Mouse (Mus musculus): ENCODE measurements at regions not wholly inside any gene's neighbourhood (a gene's known extent, or its start where the extent isn't known, plus 50 kb on each side); places are given as distances from the start of the nearest gene placed in this dataset.

DNA sequence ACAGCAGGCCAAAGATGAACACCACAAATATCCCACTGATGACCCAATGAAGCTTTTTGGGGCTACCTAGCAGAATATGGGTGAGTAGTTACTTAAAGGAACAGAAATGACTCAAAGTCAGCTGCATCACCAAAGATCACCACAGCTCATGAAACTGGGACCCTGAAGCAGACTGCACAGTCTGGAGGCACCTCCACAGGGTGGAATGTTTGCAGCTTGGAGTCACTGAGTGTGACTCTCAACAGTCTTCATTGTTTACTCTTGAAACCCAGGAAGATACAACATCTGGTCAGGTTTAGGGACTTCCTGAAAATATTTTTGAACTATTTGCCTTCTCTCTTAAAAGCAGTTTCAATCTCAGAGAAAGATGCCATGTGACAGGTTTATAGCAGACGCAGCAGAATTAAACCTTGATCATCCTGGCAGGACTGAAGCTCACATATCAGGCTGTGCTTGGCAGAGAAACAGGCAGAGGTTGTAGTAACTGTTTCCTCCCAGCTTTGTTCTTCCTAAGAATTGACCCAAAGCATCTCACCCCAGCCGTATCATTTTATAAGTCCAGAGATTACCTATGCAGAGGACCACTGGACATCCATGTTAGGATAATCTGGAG, 944.1 kb upstream of the Adgrl4 start:
- H3K36me3 ChIP-seq (ENCODE audit: control insufficient read depth, insufficient read depth, low read length): no peaks in the 10 kb centered on the region
- H3K27me3 ChIP-seq (ENCODE audit: control insufficient read depth, insufficient read depth, low read length): no peaks in the 10 kb centered on the region
- H3K9me3 ChIP-seq (ENCODE audit: control insufficient read depth, low read length): no peaks in the 10 kb centered on the region
- H3K4me2 ChIP-seq (ENCODE audit: low read length): no peak overlapping the region
- H3K27ac ChIP-seq (replicated peaks in 1 of 2; ENCODE audit: control insufficient read depth in 1 of 2, insufficient read depth in 1 of 2, low read depth in 2 of 2, low read length in 2 of 2): no peak overlapping the region
- 75% methylated on average over 2 of the region's 2 CpGs for WGBS
- no peak overlapping the region for H3K4me3 ChIP-seq (ENCODE audit: control insufficient read depth in 1 of 2, insufficient read depth in 1 of 2, low read depth in 1 of 2, low read length in 2 of 2)
- H3K9ac ChIP-seq (ENCODE audit: low read length): no peak overlapping the region
- ATAC-seq (ENCODE audit: insufficient number of reproducible peaks, insufficient read depth, low FRiP score, low read depth): no peak
- no peaks in the 10 kb centered on the region for H3K4me1 ChIP-seq (ENCODE audit: control insufficient read depth in 2 of 2, insufficient read depth in 2 of 2, low read length in 2 of 2)

DNA sequence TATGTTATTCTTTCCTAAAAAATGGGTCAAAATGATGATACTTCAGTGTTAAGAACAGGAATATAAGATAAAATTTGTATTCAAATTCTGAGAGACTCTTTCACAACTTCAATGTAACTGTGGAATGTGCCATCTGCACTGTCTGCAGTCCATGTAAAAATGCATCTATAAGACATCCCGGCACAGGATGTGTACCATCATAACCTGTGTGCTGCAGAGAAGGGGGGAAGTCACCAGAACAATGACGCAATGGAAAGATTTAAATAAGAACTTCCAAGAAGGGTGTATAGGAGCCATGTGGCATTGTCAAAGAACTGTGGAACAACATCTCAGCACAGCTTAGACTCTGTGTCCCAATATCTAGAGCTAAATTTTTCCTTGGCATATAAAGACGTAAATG, 906.7 kb upstream of the Adgrl4 start:
- Histone ChIP-seq H3K9me3 (ENCODE audit: control insufficient read depth, low read length) (no peaks in the 10 kb centered on the region), H3K9ac (ENCODE audit: low read length) (no peak overlapping the region), H3K36me3 (ENCODE audit: control insufficient read depth, insufficient read depth, low read length) (no peaks in the 10 kb centered on the region), H3K4me1 (ENCODE audit: control insufficient read depth in 2 of 2, insufficient read depth in 2 of 2, low read length in 2 of 2) (no peaks in the 10 kb centered on the region), H3K27ac (replicated peaks in 1 of 2; ENCODE audit: control insufficient read depth in 1 of 2, insufficient read depth in 1 of 2, low read depth in 2 of 2, low read length in 2 of 2) (no peak overlapping the region), H3K27me3 (ENCODE audit: control insufficient read depth, insufficient read depth, low read length) (no peaks in the 10 kb centered on the region), H3K4me3 (ENCODE audit: control insufficient read depth in 1 of 2, insufficient read depth in 1 of 2, low read depth in 1 of 2, low read length in 2 of 2) (no peak overlapping the region), H3K4me2 (ENCODE audit: low read length) (no peak overlapping the region)
- WGBS: 86% methylated on average over 3 of the region's 3 CpGs
- ATAC-seq (ENCODE audit: insufficient number of reproducible peaks, insufficient read depth, low FRiP score, low read depth): no peak

DNA sequence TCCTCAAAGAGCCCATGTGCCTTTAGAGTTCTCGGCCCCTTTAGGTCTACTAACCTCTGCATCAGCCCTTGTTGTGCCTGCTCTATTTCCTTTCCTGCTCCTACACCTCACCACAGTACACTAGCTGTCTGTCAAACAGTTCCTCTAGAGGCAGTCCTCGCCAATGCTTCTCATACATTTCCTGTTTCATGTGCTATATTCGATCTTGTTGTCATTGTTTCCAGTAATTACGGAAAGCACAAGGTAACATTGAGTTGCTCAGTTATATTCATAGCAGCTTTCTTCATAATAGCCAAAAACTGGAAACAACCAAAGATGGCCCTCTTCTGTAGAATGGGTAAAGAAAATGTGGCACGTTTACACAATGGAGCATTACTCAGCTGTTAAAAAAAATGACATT, 894.6 kb upstream of the Adgrl4 start:
- no peaks in the 10 kb centered on the region for H3K4me1 ChIP-seq (ENCODE audit: control insufficient read depth in 2 of 2, insufficient read depth in 2 of 2, low read length in 2 of 2)
- no peaks in the 10 kb centered on the region for H3K36me3 ChIP-seq (ENCODE audit: control insufficient read depth, insufficient read depth, low read length)
- no peak overlapping the region for H3K27ac ChIP-seq (replicated peaks in 1 of 2; ENCODE audit: control insufficient read depth in 1 of 2, insufficient read depth in 1 of 2, low read depth in 2 of 2, low read length in 2 of 2)
- H3K9ac ChIP-seq (ENCODE audit: low read length): no peak overlapping the region
- WGBS: 76% methylated on average over 5 of the region's 5 CpGs
- H3K4me2 ChIP-seq (ENCODE audit: low read length): no peak overlapping the region
- no peak for ATAC-seq (ENCODE audit: insufficient number of reproducible peaks, insufficient read depth, low FRiP score, low read depth)
- no peaks in the 10 kb centered on the region for H3K27me3 ChIP-seq (ENCODE audit: control insufficient read depth, insufficient read depth, low read length)
- H3K9me3 ChIP-seq (ENCODE audit: control insufficient read depth, low read length): no peaks in the 10 kb centered on the region
- H3K4me3 ChIP-seq (ENCODE audit: control insufficient read depth in 1 of 2, insufficient read depth in 1 of 2, low read depth in 1 of 2, low read length in 2 of 2): no peak overlapping the region

DNA sequence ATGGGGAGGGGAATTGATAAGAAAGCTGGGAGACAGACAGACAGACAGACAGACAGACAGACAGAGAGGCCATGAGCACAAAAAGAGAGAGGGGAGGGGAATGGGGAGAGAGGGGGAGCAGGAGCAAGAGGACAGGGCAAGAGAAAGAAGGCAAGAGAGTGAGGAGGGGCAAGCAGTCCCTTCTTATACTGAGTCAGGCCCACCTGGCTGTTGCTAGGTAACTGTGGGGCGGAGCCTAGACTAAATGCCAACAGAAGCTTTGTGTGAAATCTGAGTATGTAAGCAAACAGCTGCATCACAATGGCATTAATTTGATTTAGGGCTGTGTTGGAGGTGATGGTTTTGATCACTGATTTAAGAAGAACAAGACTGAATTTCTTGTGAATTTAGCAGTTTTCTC, 849.2 kb upstream of the Adgrl4 start:
- Histone ChIP-seq H3K4me1 (ENCODE audit: control insufficient read depth in 2 of 2, insufficient read depth in 2 of 2, low read length in 2 of 2) (no peaks in the 10 kb centered on the region), H3K36me3 (ENCODE audit: control insufficient read depth, insufficient read depth, low read length) (no peaks in the 10 kb centered on the region), H3K9me3 (ENCODE audit: control insufficient read depth, low read length) (no peaks in the 10 kb centered on the region), H3K9ac (ENCODE audit: low read length) (no peak overlapping the region), H3K4me3 (ENCODE audit: control insufficient read depth in 1 of 2, insufficient read depth in 1 of 2, low read depth in 1 of 2, low read length in 2 of 2) (no peak overlapping the region), H3K4me2 (ENCODE audit: low read length) (no peak overlapping the region), H3K27me3 (ENCODE audit: control insufficient read depth, insufficient read depth, low read length) (no peaks in the 10 kb centered on the region), H3K27ac (replicated peaks in 1 of 2; ENCODE audit: control insufficient read depth in 1 of 2, insufficient read depth in 1 of 2, low read depth in 2 of 2, low read length in 2 of 2) (no peak overlapping the region)
- no peak for ATAC-seq (ENCODE audit: insufficient number of reproducible peaks, insufficient read depth, low FRiP score, low read depth)
- 53% methylated on average over 1 of the region's 1 CpGs for WGBS

GRCm38 (mm10) chr3:150590978-150591377, 846.7 kb upstream of the Adgrl4 start:
- Histone ChIP-seq H3K4me1 (ENCODE audit: control insufficient read depth in 2 of 2, insufficient read depth in 2 of 2, low read length in 2 of 2) (no peaks in the 10 kb centered on the region), H3K27me3 (ENCODE audit: control insufficient read depth, insufficient read depth, low read length) (no peaks in the 10 kb centered on the region), H3K4me3 (ENCODE audit: control insufficient read depth in 1 of 2, insufficient read depth in 1 of 2, low read depth in 1 of 2, low read length in 2 of 2) (no peak overlapping the region), H3K27ac (replicated peaks in 1 of 2; ENCODE audit: control insufficient read depth in 1 of 2, insufficient read depth in 1 of 2, low read depth in 2 of 2, low read length in 2 of 2) (no peak overlapping the region), H3K36me3 (ENCODE audit: control insufficient read depth, insufficient read depth, low read length) (no peaks in the 10 kb centered on the region), H3K9me3 (ENCODE audit: control insufficient read depth, low read length) (no peaks in the 10 kb centered on the region), H3K9ac (ENCODE audit: low read length) (no peak overlapping the region), H3K4me2 (ENCODE audit: low read length) (no peak overlapping the region)
- no peak for ATAC-seq (ENCODE audit: insufficient number of reproducible peaks, insufficient read depth, low FRiP score, low read depth)
- WGBS: 85% methylated on average over 2 of the region's 2 CpGs

DNA sequence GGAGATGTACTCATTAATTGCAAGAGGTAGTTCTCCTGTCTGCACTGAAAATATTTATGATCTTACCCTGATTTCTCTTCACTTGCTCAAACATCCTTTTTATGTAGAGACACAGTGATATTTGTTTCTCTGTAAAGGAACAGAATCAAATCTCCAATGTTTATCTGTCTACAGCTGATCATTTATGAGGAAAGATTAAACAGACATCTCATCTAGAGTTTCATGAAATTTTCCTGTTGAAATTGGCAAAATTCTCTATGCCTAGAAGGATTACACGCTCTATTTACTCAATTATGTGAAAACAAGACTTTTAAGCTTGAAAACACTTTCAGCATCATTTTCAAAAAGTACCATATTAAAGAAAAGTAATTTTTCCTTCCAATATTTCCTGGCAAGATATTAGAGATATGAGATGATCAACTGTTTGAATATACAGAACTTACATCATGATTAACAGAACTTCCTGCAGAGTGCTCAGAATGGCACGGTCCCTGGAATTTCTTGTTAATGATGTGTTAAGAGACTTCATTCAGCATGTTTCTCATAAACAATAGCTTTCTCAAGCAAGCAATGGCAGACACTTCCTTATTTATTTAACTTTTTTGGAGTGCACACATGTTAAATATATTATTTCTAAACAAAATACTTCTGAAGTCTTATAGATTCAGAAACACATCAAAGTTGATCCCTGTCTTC, 834.1 kb upstream of the Adgrl4 start:
- H3K9ac ChIP-seq (ENCODE audit: low read length): no peak overlapping the region
- WGBS: 77% methylated on average over 2 of the region's 2 CpGs
- H3K9me3 ChIP-seq (ENCODE audit: control insufficient read depth, low read length): no peaks in the 10 kb centered on the region
- no peak overlapping the region for H3K27ac ChIP-seq (replicated peaks in 1 of 2; ENCODE audit: control insufficient read depth in 1 of 2, insufficient read depth in 1 of 2, low read depth in 2 of 2, low read length in 2 of 2)
- no peak overlapping the region for H3K4me3 ChIP-seq (ENCODE audit: control insufficient read depth in 1 of 2, insufficient read depth in 1 of 2, low read depth in 1 of 2, low read length in 2 of 2)
- H3K4me2 ChIP-seq (ENCODE audit: low read length): no peak overlapping the region
- no peaks in the 10 kb centered on the region for H3K36me3 ChIP-seq (ENCODE audit: control insufficient read depth, insufficient read depth, low read length)
- H3K27me3 ChIP-seq (ENCODE audit: control insufficient read depth, insufficient read depth, low read length): no peaks in the 10 kb centered on the region
- H3K4me1 ChIP-seq (ENCODE audit: control insufficient read depth in 2 of 2, insufficient read depth in 2 of 2, low read length in 2 of 2): no peaks in the 10 kb centered on the region
- ATAC-seq (ENCODE audit: insufficient number of reproducible peaks, insufficient read depth, low FRiP score, low read depth): no peak

GRCm38 (mm10) chr3:150610681-150611101, 827.0 kb upstream of the Adgrl4 start:
- H3K9me3 ChIP-seq (ENCODE audit: control insufficient read depth, low read length): no peaks in the 10 kb centered on the region
- H3K27ac ChIP-seq (replicated peaks in 1 of 2; ENCODE audit: control insufficient read depth in 1 of 2, insufficient read depth in 1 of 2, low read depth in 2 of 2, low read length in 2 of 2): peak overlapping the region; percentile 64 to 73; a peak in 3 of 4 replicates
- H3K27me3 ChIP-seq (ENCODE audit: control insufficient read depth, insufficient read depth, low read length): no peaks in the 10 kb centered on the region
- no peaks in the 10 kb centered on the region for H3K36me3 ChIP-seq (ENCODE audit: control insufficient read depth, insufficient read depth, low read length)
- H3K9ac ChIP-seq (ENCODE audit: low read length): peak overlapping the region; percentile 54; the same call in 1 of the 2 replicates
- 22% methylated on average over 15 of the region's 15 CpGs for WGBS
- peak overlapping the region; percentile 35 to 36 for H3K4me3 ChIP-seq (ENCODE audit: control insufficient read depth in 1 of 2, insufficient read depth in 1 of 2, low read depth in 1 of 2, low read length in 2 of 2)
- H3K4me2 ChIP-seq (ENCODE audit: low read length): peak overlapping the region; percentile 60
- H3K4me1 ChIP-seq (ENCODE audit: control insufficient read depth in 2 of 2, insufficient read depth in 2 of 2, low read length in 2 of 2): 0 out of 4 replicates have a peak, but pooled peaks cover 0 to 5% of the 10 kb centered on the region in 2 experiments
- peak; percentile 35; the same call in 1 of the 2 replicates for ATAC-seq (ENCODE audit: insufficient number of reproducible peaks, insufficient read depth, low FRiP score, low read depth)

GRCm38 (mm10) chr3:150637544-150637943, 800.1 kb upstream of the Adgrl4 start:
- H3K27me3 ChIP-seq (ENCODE audit: control insufficient read depth, insufficient read depth, low read length): no peaks in the 10 kb centered on the region
- H3K27ac ChIP-seq (replicated peaks in 1 of 2; ENCODE audit: control insufficient read depth in 1 of 2, insufficient read depth in 1 of 2, low read depth in 2 of 2, low read length in 2 of 2): no peak overlapping the region
- 83% methylated on average over 3 of the region's 3 CpGs for WGBS
- no peak overlapping the region for H3K4me2 ChIP-seq (ENCODE audit: low read length)
- no peaks in the 10 kb centered on the region for H3K36me3 ChIP-seq (ENCODE audit: control insufficient read depth, insufficient read depth, low read length)
- H3K4me1 ChIP-seq (ENCODE audit: control insufficient read depth in 2 of 2, insufficient read depth in 2 of 2, low read length in 2 of 2): no peaks in the 10 kb centered on the region
- ATAC-seq (ENCODE audit: insufficient number of reproducible peaks, insufficient read depth, low FRiP score, low read depth): no peak
- H3K9me3 ChIP-seq (ENCODE audit: control insufficient read depth, low read length): no peaks in the 10 kb centered on the region
- H3K4me3 ChIP-seq (ENCODE audit: control insufficient read depth in 1 of 2, insufficient read depth in 1 of 2, low read depth in 1 of 2, low read length in 2 of 2): no peak overlapping the region
- H3K9ac ChIP-seq (ENCODE audit: low read length): no peak overlapping the region
